Mouse (Mus musculus): Measurements from ENCODE around the gene Klhl11.

Gene Klhl11

DNA sequence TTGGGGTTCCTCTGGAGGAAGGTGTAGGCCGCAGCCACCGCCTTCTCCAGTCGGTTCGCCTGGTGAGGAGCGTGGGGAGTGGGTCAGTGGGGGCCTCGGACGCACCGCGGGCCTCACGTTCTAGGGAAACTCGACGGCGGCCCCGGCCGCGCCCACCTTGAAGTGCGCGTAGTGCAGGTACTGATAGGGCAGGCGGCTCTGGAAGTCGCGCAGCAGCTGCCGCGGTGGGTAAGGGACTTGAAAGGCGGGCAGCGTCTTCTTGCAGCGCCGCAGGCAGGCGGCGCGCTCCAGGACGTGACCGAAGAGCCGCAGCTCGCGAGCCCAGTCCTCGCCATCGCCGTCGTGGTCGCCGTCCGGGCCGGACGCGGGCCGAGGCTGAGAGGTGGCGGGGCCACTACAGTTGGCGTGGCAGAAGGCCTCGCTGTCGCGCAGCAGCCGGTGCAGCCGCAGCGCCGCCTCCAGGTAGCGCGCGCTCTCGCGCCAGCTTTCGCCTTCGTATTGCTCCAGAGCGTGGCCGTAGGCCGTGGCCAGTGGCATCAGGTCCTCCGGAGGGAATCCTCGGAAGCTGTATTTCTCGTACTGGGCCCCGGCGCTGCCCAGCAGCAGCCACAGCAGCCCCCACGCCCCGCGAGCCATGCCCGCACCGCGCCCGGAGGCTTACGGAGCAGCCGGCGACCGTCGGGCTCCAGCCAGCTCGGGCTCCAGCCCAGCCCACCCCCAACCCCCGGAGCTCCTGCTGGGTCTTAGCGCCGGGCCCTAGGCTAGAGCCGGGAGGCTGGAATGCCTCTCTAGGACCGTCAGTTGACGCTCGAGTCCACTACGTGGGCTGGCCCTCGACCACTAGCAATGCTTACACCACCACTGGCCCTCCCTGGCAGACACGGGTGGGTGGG is 58.3 kb downstream of the Klhl11 start, which contains the start of gene P3h4:
Gene P3h4 (minus strand): TSS at position 816 of the 893 bp plus-strand sequence.
- DNase-seq (ENCODE audit: low spot score in 2 of 2), result peak; percentile 44 to 63

DNA sequence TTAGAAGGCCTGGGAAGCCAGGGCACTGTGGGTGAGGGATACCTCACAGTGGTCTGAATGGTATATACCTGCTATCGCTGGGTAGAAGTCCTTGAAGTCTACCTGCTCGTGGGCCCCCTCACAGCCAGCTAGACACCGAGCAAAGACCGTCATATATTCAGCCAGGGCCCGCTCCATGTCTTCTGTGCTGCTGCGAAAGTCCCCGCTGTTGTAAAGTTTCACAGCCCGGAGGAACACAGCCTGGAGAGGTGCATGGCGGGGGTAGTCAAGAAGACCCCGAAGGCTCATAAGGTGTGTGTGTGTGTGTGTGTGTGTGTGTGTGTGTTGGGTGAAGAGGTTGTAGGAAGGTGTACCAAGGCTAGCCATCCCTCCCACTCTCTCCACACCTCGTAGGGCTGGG is 59.0 kb downstream of the Klhl11 start:
- DNase-seq (ENCODE audit: low spot score in 2 of 2), result no peak
